Mouse (Mus musculus) 416B (cell line): ENCODE measurements around the gene BC017158.
"Not testable (repeated sequence)": the region's sequence is repeated elsewhere in the genome, so short reads cannot be mapped to it uniquely, and the experiment has no call there.

Experiments
- DNase-seq: peaks from one replicate; pipeline ENCODE4 v3.0.0; 2011; ENCODE audit warnings: low read depth

Gene BC017158

DNA sequence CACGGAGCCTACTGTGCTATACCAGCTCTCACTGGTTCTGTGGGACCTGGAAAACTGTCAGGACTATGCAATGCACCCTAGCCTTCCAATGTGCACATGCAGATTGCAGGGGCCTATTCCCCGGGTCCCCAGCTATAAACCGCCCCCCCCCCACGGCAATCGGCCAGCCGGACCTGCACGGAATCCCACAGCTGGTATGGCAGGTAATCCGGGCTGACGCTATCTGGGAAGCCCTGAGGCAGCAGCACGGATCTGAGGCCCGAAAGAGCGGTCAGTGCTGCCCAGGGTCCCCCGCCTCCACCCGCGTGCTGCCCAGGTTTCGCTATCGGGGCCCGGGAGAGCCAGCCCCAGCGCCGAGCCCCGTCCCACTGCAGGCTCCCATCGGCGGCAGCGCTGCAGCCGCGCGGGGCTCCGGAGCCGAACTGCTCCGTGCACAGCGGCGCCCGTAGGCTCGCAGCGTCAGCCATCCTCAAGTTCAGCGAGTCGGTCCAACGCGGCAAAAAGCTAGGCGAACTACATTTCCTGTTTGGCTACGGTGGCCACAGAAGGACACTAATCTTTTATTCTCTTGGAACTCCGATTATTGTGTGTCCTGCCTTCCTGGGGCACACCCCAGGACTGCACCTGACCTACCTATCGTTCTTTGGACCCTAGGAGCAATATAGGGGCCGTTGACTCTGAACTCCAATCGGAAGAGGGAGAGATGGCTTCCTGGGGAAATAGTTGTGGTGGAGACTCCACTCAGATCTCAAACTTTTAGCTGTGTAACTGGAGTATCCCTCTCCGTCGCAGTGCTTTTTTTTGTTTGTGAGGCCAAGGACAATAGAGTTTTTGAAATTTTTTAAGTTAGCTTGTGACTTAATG lies at the start of gene BC017158:
Gene BC017158, minus strand, starts transcription at position 554 of the 864 bp plus-strand sequence.
- peak; percentile 80 for DNase-seq

DNA sequence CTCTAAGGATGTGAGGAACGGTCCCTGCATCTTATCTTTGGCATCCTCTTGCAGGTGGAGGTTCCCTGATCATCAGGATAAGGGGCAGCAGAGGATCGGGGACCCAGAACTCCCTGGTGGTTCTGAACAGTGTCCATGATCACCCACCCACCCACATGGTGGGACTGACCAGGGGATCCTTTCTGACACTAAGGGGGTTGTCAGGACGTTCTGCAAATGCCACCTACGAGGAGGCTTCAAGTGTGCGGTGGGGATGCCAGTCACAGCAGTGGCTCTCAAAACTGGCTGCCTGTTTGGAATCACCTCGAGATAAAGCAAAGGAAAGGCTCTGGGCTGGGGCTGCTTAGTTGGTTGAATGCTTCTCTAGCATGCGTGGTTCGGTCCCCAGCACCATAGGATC lies 49.0 kb upstream of the BC017158 start:
- DNase-seq, result no peak

DNA sequence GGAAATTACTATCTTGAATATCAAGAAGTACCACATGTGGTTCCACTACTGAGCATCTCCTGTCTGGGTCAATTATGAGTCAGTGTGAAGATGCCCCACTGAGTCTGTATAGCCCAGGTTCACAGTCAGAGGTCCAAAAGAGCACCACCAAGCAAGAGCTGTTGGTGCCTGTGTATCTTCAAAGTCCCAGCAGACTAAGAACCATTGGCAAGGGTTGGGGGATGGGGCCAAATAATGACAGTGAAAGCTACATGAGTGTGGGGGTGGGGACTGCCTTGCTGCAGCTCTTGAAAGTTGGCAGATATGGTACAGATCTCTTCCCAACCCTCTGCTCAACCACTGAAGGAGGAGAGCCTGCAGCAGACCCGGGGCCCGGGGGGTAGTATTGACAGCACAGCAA lies 48.6 kb upstream of the BC017158 start:
- DNase-seq, result no peak

DNA sequence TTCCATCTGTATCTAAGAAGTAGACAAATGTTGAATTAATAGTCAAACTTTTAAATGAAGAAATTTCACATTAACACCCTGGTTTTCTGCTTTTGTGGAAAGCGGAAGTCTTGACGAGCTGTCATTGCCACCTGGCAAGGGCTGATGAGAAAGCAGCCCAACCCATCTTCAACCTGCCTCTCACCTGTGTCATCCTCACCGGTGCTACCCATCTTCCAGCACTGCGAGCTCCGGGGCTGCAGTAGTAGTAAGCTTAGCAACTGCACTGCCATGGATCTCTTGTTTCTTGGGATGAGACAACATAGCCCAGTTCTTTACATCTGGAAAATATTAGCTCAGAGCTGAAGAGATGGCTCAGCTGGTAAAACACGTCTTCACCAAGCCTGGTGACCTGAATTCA lies 47.7 kb upstream of the BC017158 start:
- no peak for DNase-seq

DNA sequence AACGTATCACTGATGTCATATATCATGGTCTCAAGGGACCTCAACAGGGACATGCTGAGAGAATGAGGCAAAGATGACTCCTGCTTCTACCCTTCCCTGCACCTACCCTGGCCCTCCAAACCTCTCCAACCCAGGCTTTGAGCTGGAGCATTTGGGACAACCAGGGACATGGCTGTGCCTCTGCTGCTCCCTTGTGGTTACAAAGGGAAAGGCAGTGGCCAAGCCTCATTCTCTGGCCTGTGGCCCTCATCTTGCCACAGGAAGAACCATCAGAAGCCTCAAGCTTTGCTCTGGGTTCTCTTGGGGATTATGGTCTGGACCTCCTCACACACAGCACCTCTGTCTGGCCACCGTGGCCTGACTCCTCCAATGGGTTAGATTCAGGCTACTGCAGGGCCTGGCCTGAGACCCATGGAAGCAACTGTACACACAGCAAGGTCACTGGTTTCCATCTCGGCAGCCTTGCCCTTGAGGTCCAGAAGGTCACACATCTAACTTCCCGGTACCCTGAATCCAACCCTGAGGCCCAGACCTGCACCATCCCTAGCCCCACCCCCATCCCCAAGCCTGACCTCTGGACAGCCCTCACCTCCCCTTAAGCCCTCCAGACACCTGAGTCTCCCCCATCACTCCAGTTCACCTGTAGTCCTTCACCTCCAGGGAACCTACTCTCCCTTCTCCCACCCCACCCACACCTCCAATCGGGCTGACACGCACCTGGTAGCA lies 47.1 kb upstream of the BC017158 start:
- peak; percentile 74 for DNase-seq

DNA sequence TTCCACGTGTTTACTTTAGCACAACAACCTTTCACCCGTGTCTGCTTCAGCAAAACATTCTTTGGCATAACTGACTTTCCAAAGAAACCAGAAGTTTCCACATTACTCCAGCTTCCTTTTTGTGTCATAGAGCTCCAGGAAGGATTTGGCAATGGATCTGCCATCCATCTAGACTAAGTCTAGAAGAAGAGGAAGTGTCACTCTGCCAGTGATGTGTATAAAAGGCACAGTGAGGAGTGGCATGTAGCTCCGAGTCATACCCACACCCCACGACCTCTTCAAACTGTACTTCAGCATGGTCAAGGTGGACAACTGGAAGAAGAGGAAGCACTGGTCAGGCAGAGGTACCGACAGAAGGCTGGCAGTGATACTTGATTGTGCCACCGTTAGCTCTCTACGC lies 46.5 kb upstream of the BC017158 start:
- DNase-seq, result peak; percentile 24

DNA sequence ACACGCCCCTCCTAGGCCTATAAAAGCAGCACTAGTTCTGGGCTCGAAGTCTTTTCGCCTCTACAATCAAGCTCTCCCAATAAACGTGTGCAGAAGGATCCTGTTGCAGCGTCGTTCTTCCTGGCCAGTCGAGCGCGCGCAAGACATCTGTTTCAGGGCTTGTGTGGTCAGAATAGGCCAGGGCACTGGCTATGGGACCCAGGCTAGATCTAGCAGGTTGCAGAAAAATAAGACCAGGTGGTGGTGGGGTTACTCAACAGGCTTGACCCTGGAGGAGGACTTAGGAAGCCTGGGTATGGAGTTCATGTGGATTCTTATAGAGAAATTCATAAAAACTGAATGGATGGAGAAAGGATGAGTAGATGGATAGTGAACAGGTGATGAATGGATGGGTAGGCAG lies 44.7 kb upstream of the BC017158 start:
- not testable (repeated sequence) for DNase-seq

DNA sequence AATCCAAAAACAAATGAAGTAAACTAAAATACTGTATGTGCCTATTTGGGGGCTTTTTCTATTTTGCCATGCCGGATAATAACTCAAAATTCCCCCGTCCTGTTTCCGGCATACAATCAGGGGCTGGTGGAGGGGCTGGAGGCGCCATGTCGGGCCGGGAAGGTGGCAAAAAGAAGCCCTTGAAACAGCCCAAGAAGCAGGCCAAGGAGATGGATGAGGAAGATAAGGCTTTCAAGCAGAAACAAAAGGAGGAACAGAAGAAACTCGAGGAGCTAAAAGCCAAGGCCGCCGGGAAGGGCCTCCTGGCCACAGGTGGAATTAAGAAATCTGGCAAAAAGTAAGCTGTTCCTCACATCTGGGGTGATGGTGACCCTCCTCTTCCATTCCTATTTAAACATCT lies 42.4 kb upstream of the BC017158 start:
- not testable (repeated sequence) for DNase-seq

DNA sequence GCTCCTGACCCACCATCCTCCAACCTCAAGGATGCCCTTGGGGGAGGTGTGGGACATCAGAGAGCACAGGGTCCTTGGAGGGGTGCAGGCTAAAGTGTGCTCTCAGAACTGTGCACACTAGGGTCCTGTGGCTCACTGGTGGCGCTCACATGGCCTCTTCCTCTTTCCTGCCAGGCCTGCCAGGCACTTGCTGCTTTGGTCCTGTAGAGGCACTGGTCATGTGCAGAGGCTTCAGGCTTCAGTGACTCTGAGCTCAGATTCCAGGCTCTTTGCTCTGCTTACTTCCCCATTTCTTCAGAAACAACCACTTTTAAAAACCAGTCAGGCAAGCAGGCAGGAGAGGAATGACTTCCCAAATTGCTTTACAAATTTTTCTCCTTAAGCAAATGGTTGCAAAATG lies 34.9 kb upstream of the BC017158 start:
- DNase-seq, result peak; percentile 66

DNA sequence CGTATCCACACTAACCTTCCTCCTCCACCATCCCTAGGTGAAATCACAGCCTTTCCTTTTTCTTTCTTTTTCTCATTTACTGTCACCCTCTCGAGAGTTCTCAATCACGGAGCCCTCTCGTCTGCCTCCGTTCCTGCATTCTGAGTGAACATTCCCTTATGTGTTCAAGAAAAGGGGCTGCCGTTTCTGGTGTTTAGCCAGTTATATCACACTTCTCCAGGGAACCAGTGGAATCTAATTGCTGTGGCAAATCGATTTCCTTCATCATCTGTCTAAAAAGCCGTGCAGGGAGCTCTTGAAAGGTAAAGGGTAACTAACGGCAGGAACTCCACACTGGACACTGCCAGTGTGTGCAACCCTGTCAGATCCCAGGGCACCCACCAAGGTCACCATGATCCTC lies 33.0 kb upstream of the BC017158 start:
- no peak for DNase-seq

DNA sequence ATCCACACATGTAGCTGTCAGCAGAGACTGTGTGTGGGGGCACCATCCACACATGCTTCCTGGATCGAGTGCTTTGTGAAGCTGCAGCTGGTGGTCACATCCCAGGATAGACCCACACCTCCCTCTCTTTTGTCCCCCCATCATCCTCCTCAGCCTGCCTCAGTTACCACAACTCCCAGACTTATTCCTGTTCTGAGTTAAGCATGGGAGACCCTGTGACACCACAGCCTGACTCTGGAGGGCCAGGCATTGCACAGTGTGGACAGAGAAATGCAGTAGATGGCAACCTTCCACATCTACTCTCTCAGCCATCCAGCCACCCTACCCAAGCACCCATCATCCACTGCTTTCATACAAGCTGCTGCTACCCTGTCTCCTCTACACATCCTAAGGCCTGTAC lies 27.0 kb upstream of the BC017158 start:
- DNase-seq, result no peak

DNA sequence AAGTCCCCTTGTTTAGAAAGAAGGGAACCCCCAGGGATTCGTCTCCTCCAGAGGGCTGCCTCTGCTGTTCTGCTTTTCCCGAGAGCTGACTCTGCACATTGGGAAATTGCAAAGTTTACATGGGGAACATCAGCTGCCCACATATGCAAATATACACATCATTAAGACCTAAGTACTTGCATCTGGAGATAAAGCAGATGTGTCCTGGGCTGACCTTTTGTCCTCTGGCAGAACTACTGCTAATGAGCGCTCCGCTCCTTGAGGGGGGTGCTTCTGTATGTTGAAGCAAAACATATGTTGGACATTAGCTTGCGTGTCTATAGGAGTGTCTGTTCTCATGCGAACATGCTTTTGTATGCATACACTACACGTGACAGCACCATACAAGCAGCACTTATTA lies 23.3 kb upstream of the BC017158 start:
- no peak for DNase-seq

DNA sequence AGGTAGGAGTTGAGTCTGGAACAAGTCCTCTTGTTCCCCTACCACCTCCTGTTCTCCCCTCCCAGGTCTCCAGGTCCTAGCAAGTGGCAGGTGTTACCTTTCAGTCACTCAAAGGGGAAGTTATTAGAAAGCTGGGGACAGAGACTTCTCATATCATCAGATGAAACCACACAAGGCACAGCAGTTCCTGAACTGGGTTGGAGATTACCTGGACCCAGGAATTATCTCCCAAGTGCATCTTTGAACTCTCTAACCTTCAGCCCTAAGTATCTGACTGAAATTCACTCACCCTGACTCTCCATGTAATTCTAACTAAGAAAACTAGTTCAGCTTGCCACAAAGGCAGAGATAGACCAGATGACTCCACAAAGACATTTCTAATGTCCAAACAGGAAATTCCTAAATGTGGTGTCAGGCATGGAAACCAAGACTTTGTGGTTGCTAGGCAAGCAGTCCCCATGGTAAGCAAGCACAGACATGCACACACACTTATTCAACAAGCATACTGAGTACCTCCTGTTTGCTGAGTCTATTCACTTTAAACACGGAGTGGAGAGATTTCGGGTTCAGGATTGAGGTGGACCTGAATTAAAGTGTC lies 22.3 kb upstream of the BC017158 start:
- no peak for DNase-seq

DNA sequence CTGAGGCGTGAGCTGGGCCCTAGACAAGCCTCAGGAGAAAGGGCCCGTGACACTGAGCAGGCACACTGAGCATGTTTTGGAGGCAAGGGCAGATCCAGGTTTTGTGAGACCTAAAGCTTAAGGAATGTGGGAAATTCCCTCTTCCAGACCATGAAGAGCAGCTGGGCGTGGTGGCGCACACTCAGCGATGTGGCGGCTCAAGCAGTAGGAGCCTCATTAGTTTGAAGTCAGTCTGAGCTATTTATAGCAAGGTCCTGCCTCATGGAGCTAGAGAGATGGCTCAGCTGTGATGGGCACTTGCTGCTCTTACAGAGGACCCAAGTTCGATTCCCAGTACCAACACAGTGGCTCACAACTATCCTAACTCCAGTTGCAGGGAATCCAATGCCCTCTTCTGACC lies 21.2 kb upstream of the BC017158 start:
- DNase-seq, result no peak

DNA sequence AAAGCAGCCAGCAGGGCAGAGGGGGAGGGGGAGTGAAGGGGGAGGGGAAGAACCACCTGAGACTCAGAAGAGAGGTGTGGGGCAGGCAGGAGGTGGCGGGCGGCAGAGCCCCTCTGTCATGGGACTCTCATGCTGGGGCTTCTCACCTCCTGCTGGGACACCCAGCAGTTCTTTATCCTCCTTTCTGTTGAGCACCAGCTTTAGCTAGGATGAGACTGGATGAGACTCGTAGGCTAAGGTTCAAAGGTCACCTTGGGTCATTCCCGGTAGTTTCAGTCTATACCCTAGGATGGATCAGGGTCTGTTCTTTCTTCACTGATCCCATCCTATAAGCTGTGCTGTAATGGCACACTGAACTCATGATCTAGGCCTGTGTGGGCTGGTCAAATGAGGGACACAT lies 19.0 kb upstream of the BC017158 start:
- DNase-seq, result no peak

DNA sequence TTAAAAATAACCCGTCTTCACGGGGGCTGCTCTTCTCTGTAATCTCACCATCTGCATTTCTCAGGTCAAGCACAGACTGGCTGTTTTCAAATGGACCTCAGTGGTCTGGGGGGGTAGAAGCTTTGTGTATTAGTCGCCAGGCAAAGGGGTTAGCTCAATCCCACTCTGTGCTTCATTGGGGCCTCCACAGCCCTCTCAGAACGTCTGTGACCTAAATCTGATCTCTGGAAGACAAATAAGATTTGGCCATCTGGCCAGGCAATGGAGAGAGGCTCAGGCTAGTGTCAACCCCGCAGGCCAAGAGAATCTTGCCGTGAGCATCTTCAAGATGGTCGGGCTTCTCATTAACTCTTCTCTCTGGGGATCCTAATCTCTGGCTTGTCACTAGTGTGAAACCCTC lies 16.5 kb upstream of the BC017158 start:
- DNase-seq, result no peak

DNA sequence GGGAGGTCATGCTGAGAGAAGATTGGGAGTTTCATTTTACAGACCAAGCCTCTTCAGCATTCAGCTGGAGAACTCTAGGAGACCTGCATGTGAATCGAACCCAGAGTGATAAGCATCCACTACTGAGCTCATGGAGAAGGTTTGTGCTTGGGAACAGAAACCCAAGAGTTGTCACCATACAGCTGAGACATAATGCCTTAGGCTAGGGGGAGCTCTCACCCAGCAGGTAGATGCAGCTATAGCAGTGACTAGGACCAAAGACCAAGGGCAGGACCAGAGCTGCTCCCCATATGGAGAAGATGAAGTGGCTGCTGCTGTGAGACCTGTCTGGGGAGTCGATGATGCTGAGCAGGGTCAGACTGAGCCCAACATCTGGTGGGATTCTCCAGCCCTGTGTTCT lies 15.6 kb upstream of the BC017158 start:
- DNase-seq, result no peak

DNA sequence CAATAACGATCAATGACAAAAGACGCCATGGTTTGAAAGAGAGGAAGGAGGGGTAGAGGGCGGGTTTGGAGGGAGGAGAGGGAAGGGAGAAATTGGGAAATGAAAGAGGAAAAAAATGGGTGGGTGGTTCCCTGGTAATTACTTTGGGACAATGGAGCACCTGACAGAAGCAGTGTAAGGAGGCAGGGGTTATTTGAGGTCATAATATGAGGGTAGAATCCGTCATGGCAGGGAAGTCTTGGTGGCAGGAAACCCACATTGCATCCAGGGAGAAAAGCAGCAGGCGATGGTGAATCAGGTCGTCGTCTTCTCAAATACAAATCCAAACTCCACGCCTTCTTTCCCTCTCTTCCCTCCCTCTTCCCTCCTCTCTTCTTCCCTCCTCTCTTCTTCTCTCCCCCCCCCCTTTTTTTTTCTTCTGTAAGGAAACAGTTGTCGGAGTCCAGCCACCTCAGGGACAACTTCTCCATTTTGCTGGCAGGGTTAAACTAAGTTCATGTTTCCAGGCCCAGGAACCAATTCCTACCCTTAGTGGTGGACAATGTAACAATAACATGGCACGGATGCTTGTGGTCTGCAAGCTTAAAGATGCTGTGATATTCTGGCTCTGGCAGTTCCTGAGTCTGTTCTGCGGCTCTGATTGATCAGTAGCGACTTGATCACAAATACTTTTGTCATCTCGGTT lies 14.5 kb upstream of the BC017158 start:
- peak; percentile 26 for DNase-seq

DNA sequence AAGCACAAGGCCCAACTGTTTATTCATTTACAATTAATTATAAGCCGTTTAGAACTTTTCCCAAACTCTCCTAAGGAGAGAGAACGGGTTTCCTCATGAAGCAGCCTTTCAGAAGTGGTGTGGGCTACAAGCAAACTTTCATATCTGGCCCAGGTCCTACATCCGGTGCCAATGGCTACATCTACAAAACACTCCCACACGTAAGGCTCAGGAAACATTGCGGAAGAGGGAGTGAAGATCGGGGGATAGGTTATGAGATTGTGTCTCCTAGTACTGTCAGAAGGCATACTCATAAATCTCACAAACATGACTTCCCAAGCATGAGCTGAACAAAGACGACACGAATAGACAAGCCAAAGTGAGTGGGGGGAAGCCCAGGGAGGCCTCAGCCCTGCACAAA lies 13.8 kb upstream of the BC017158 start:
- DNase-seq, result no peak

DNA sequence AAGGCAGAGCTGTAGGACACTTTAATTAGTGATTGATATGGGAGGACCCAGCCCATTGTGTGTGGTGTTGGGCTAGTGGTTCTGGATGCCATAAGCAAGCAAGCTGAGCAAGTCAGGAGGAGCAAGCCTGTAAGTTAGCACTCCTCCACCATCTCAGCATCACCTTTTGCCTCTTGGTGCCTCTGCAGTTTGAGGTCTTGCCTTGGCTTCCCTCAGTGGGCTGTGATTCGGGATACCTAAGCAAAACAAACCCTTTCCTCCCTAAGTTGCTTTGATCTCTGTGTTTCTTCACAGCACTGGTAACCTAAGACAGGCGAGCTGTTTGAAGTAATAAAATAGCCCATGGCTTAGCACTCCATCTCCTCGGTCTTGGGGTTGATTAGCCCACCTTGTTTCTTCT lies 13.3 kb upstream of the BC017158 start:
- no peak for DNase-seq

DNA sequence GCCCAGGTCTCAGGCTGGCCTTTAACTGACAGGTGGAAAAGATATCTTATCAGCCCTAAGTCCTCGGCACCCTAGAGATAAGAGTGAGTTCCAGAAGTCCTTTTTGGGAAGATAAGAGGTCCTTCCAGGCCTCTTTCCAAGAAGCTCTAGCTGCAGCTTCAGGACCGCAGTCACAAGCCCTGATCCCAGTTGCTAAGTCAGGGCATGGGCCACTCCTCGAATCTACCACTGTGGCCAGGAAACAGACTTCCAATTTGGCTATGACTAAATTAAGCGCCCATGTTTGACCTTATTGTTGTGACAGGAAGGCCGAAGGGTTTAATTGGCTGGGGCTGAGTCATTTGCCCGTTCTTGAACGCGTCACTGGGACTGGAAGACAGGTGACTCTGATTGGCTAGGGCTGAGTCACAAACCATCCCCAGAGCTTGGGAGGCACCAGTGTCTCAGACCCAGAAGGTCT lies 12.3 kb upstream of the BC017158 start:
- peak; percentile 83 for DNase-seq

DNA sequence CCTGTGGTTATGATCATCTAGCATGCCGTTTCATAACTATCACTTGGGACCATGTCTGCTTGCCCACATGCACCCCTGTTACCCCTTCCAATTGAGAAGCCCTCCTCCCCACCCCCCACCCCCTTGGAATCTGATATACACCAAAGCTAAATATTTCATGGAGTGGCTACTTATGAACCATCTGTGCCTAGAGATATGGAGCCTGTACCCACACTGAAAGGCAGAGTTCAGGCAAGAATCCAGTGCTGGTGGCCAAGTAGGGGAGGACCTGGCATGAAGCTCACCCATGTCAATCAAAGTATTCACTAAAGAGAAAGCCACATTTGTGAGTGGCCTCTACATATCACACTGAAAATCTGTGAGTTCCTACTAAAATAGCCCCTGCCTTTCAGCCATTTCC lies 11.8 kb upstream of the BC017158 start:
- DNase-seq, result no peak
